Mouse (Mus musculus): Measurements from ENCODE around the gene Padi4.

Padi4 gene

GRCm38 (mm10) chr4:140740655-140741054 is 33.4 kb downstream of the Padi4 start:
- DNase-seq (ENCODE audit: low spot score), result no peak

- no peak for DNase-seq (ENCODE audit: low spot score)
These were observed 41.2 kb downstream of the Padi4 start for GRCm38 (mm10) chr4:140732871-140733270.

GRCm38 (mm10) chr4:140731654-140732053 is 42.4 kb downstream of the Padi4 start:
- no peak for DNase-seq (ENCODE audit: low spot score)

GRCm38 (mm10) chr4:140726907-140727306 is 47.1 kb downstream of the Padi4 start:
- DNase-seq (ENCODE audit: low spot score), result no peak

- no peak for DNase-seq (ENCODE audit: low spot score)
These were observed 49.3 kb downstream of the Padi4 start for GRCm38 (mm10) chr4:140724739-140725138.

GRCm38 (mm10) chr4:140723801-140724200 is 50.2 kb downstream of the Padi4 start:
- DNase-seq (ENCODE audit: low spot score), result no peak

- no peak for DNase-seq (ENCODE audit: low spot score)
These were observed 50.8 kb downstream of the Padi4 start for GRCm38 (mm10) chr4:140723192-140723591.

- DNase-seq (ENCODE audit: low spot score), result no peak
These were observed 51.3 kb downstream of the Padi4 start for GRCm38 (mm10) chr4:140722710-140723109.

- peak; percentile 26 for DNase-seq (ENCODE audit: low spot score)
These were observed 52.0 kb downstream of the Padi4 start for GRCm38 (mm10) chr4:140721968-140722490.

GRCm38 (mm10) chr4:140720091-140720490 is 53.9 kb downstream of the Padi4 start:
- peak; percentile 46 for DNase-seq (ENCODE audit: low spot score)

- no peak for DNase-seq (ENCODE audit: low spot score)
These were observed 55.6 kb downstream of the Padi4 start for GRCm38 (mm10) chr4:140718436-140718835.

- no peak for DNase-seq (ENCODE audit: low spot score)
These were observed 57.0 kb downstream of the Padi4 start for GRCm38 (mm10) chr4:140716994-140717393.

GRCm38 (mm10) chr4:140714586-140714985 is 59.5 kb downstream of the Padi4 start:
- DNase-seq (ENCODE audit: low spot score), result no peak

GRCm38 (mm10) chr4:140713480-140714365 is 60.3 kb downstream of the Padi4 start:
- DNase-seq (ENCODE audit: low spot score), result peak; percentile 92

- no peak for DNase-seq (ENCODE audit: low spot score)
These were observed 62.7 kb downstream of the Padi4 start for GRCm38 (mm10) chr4:140711360-140711759.

- DNase-seq (ENCODE audit: low spot score), result no peak
These were observed 63.3 kb downstream of the Padi4 start for GRCm38 (mm10) chr4:140710781-140711180.

- DNase-seq (ENCODE audit: low spot score), result no peak
These were observed 64.4 kb downstream of the Padi4 start for GRCm38 (mm10) chr4:140709617-140710016.

GRCm38 (mm10) chr4:140709111-140709510 is 64.9 kb downstream of the Padi4 start:
- no peak for DNase-seq (ENCODE audit: low spot score)

GRCm38 (mm10) chr4:140708297-140708927 is 65.6 kb downstream of the Padi4 start:
- peak; percentile 43 for DNase-seq (ENCODE audit: low spot score)

GRCm38 (mm10) chr4:140707615-140708014 is 66.4 kb downstream of the Padi4 start:
- DNase-seq (ENCODE audit: low spot score), result no peak

GRCm38 (mm10) chr4:140704166-140704565 is 69.9 kb downstream of the Padi4 start:
- DNase-seq (ENCODE audit: low spot score), result no peak

GRCm38 (mm10) chr4:140703636-140704035 is 70.4 kb downstream of the Padi4 start:
- DNase-seq (ENCODE audit: low spot score), result no peak
